Mouse (Mus musculus): ENCODE measurements around the gene Clpb. TPM values are rescaled to one million over a fixed set of nuclear protein-coding genes. Genes with fewer than 3 reads are reported as not detected.

Gene Clpb
- total RNA-seq, 2 experiments from 2014 or later: 76.3 to 88.0 TPM

Other genes starting within 250 kb of the Clpb start
- 10 to 100 TPM; 43.4 to 49.6 TPM for gene Pde2a, start 241.9 kb upstream of the Clpb start, total RNA-seq (2021)
- gene Art2b, start 78.0 kb upstream of the Clpb start, total RNA-seq (2021): under 1 TPM in 1 of 2 experiments, not detected in 1; 0.15 TPM
- gene Phox2a, start 154.7 kb downstream of the Clpb start, total RNA-seq (2021): under 1 TPM; 0.18 to 0.27 TPM
- gene Inppl1, start 174.6 kb downstream of the Clpb start, total RNA-seq (2021): 100 to 1,000 TPM; 184 to 200 TPM
- gene Folr2, start 193.6 kb downstream of the Clpb start, total RNA-seq (2021): 1 to 10 TPM; 5.0 to 7.5 TPM
- 10 to 100 TPM; 16.8 to 17.2 TPM for gene Anapc15, start 200.1 kb downstream of the Clpb start, total RNA-seq (2021)
- gene Folr1, start 207.2 kb downstream of the Clpb start, total RNA-seq (2021): not detected
- gene Lamtor1, start 242.3 kb downstream of the Clpb start, total RNA-seq (2021): 100 to 1,000 TPM; 117 TPM
- gene Tomt, start 242.7 kb downstream of the Clpb start, total RNA-seq (2021): not detected